Mouse (Mus musculus) T-cell, adult 2 months (primary cell): Measurements from ENCODE around the gene Mybpc1.
"Not testable (repeated sequence)": the region's sequence is repeated elsewhere in the genome, so short reads cannot be mapped to it uniquely, and the experiment has no call there.

Source experiments
- DNase-seq: peaks from one replicate; pipeline ENCODE4 v3.0.0; 2022; ENCODE audit warnings: low spot score

Mybpc1 gene

DNA sequence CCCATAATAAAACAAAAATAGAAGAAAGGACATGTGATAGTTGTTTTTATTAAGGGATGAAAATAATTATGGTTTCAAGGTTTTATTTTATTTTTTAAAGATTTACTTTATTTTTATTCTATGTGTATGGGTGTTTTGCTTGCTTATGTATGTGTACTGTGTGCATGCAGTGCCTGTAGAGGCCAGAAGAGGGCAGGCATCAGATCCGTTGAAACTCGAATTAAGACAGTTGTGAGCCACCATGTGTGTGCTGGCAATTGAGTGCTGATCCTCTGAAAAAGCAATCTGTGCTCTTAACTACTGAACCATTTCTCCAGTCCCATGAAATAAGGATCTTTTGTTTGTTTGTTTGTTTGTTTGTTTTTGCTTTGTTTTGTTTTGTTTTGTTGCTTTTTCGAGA is 54.7 kb downstream of the Mybpc1 start:
- DNase-seq: no peak

DNA sequence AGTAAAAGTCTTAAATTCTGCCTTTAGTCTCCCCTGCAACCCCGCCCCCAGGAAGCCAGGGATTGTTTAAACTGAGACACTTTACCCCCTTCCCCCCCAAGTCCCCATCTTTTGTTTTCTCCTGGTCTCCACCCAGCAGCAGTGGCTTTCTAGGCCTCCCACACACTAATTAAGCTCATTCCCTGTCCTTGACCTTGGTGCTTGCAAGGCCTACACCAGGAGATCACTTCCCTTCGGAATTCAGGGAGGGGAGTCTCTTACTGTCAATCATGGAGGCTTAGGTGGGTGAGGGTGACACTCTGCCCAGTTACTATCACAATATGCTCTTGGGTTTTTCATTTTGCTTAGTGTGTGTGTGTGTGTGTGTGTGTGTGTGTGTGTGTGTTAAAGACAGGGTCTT is 57.3 kb downstream of the Mybpc1 start:
- no peak for DNase-seq

GRCm38 (mm10) chr10:88530631-88531030 is 74.3 kb downstream of the Mybpc1 start:
- no peak for DNase-seq

GRCm38 (mm10) chr10:88524016-88524415 is 80.9 kb downstream of the Mybpc1 start:
- no peak for DNase-seq

GRCm38 (mm10) chr10:88523212-88523611 is 81.7 kb downstream of the Mybpc1 start:
- DNase-seq: no peak

- no peak for DNase-seq
Measured at GRCm38 (mm10) chr10:88522795-88523194, 82.2 kb downstream of the Mybpc1 start.

- DNase-seq: not testable (repeated sequence)
Measured at GRCm38 (mm10) chr10:88515049-88515448, 89.9 kb downstream of the Mybpc1 start.

- DNase-seq: no peak
Measured at GRCm38 (mm10) chr10:88514495-88514894, 90.5 kb downstream of the Mybpc1 start.

DNA sequence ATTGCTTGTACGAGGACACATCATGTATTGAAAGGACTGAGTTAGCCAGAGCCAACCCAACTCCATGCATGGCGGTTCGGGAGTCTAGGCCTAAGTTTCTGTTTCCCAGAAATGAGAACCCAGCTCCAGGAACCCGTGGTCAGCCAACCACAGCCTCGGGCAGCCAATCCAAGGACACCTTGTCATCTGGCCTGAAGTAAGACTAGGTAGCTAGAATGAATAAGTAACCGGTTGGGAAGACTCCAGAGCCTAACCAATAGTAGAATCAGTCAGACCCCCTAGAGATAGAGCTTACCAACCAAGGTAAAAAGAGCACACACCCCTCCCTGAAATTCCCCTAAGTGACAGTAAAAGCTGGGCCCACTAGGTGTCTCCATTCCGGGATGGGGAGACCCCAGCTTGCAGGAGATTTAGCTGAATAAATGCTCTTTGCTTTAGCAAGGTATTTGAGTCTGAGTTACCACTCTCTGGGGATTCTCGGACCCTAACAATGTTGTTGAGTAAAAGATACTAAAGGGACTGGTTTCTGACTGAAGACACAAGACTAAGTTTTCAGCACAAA is 91.3 kb downstream of the Mybpc1 start:
- no peak for DNase-seq

- no peak for DNase-seq
Measured at GRCm38 (mm10) chr10:88511355-88511754, 93.6 kb downstream of the Mybpc1 start.

GRCm38 (mm10) chr10:88510503-88511271 is 94.3 kb downstream of the Mybpc1 start:
- DNase-seq: no peak

DNA sequence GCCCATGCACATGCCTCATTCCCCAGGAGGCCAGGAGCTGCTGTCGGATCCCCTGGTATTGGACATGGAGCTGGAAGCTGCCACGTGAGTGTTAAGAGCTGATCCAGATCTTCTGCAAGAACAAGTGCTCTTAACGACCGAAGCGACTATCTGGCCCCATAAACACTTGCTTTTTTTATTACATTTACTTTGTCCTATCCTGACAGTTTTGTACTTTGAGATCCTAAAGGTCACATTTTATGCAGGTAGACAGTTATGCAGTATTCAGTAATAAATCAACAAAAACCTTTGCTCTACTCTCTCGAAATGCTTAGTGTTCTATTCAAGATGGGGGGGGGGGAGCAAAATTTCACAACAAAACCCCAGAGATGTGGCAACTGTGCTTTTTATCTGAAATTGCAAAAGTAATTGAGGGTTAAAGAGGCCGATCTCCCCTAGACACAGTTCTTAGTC is 97.2 kb downstream of the Mybpc1 start:
- no peak for DNase-seq

GRCm38 (mm10) chr10:88505256-88505655 is 99.7 kb downstream of the Mybpc1 start:
- DNase-seq: no peak

GRCm38 (mm10) chr10:88504481-88504880 is 100.5 kb downstream of the Mybpc1 start:
- no peak for DNase-seq

DNA sequence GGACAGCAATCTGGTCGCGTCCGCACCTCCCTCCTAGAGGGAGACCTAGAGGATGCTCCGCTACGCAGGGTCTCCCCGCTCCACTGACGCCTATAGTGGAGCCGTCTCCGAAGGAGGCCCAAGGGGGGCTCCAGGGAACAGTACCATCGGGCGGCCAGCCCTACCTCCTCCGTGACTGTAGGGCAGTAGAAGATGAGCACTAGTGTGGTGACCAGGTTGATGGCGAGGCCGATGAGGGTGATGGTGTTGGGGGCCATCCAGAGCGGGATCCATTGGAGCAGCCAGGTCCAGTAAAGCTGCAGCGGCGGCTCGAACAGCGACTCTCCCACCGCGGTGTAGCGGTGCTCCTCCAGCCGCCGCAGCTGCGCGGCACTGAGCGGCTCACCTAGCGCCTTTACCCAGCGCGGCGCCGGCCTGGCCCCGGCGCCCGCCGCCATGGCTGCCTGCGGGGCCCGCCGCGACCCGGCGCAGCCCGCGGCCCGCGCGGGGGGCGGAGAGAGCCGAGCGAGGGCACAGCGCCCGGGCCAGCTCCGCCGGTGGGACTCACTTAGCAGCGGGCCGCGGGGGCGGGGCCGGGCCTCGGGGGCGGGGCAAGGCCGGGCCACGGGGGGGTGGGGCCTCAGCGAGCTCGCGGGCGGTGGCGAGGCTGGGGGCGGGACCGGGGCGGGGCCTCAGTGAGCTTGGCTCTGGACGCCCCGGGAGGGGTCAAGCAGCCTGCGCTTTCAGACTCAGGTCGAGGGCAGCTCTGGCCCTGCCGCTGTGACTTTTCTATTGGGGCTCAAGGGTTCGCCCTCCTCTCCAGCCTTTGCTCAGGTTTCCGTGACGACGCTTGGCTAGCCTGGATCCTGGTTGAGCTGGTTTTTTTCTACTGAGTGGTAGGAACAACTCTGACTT is 101.3 kb downstream of the Mybpc1 start, which contains the start of gene Chpt1:
Gene Chpt1 (minus strand): TSS at position 653 of the 894 bp plus-strand sequence.
- DNase-seq: peak; percentile 74

- no peak for DNase-seq
Measured at GRCm38 (mm10) chr10:88502919-88503318, 102.0 kb downstream of the Mybpc1 start.

DNA sequence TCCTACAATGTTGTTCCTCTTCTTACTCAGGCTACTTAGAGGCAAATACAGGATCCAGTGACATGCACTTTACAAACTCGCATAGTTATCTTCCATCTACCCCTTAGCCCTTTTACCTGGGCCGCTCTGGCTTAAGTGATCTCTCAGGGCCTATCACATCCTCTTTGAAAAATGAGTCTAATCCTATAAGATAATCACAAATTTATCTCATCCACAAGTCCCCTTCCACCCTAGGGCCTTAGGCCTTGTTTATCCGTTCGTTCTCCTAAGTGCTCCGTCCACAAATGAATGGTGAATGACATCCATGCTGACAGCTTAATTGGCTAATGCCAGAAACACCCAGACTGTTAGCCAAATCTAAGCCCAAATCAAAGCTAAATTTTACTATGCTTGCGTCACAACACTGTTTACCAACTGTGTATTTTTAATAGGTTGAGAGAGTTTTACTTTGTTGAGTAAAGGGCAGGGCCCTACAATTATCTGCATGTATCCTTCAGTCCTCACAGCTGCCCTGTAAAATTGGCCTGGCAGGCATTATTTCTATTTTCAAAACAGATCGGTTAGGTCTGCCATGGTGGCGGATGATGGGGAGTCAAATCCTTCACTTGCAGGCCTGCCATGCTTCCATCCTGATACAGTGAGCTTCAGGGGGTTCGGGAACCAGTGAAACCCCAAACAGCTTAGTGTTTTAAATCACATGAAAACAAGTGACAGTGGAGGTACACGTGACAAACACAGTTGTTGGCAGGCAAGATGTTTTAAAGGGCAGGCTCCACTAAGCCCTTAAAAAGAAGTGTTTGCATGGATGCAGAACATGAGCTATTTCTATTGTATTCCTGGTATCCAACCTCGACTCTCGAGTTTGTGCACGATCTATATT is 102.8 kb downstream of the Mybpc1 start:
- no peak for DNase-seq

GRCm38 (mm10) chr10:88501370-88501769 is 103.6 kb downstream of the Mybpc1 start:
- DNase-seq: no peak

- DNase-seq: no peak
Measured at GRCm38 (mm10) chr10:88499993-88500392, 105.0 kb downstream of the Mybpc1 start.

DNA sequence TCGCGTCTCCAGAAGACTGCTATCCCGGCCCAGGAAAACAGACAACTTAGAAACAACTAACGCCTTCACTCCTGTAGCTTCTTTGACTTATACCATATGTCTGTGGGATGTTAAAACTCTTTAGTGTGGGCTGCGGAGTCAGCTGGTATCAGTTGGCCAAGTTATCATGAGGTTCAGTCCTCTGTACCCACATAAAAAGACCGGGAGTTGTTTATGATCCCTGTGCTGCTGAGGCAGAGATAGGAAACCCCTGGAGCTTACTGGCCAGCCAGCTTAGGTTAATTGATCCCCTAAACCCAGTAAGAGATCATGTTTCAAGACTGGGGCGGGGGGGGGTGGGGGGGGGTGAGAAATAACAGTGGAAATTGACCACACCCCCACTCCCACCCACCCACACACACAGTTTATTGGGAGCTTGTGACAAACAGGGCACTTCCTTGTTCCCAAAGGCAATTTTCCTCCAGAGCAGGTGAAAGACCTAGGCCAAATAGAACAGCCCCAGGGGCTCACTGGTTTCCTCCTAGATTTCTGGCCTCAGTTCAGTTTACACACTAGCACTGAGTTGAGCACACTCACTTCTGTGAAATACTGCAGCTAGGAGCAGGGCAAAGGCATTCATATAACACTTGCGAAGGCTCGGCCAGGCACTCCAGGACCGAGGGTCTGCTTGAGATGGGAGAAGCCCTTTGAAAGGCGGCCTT is 107.9 kb downstream of the Mybpc1 start:
- DNase-seq: no peak
